Mouse (Mus musculus) kidney, embryonic 14.5 days (tissue): ENCODE results near the gene Gm32742. TPM values are rescaled to one million over a fixed set of nuclear protein-coding genes. Genes with fewer than 3 reads are reported as not detected.
"Not testable (repeated sequence)": the region's sequence is repeated elsewhere in the genome, so short reads cannot be mapped to it uniquely, and the experiment has no call there.

ENCODE experiments used
- ATAC-seq: fragments of 200-750 bp; cut with Nextera tagmentation; 2 replicates; pipeline ENCODE4 v1.8.0; 2017; ENCODE audit warnings: moderate number of reproducible peaks, mild to moderate bottlenecking, moderate TSS enrichment, moderate library complexity; ENCODE audit not compliant: low FRiP score, low TSS enrichment
- H3K27ac ChIP-seq: fragments of 300-500 bp; sonication (generic); 2 replicates; pipeline ENCODE4 v1.5.1; 2014; ENCODE audit warnings: low read depth, mild to moderate bottlenecking, low read length, moderate library complexity, mixed read lengths
- H3K27me3 ChIP-seq: fragments of 300-500 bp; sonication (generic); 2 replicates; pipeline ENCODE4 v1.6.1; 2014; ENCODE audit warnings: mild to moderate bottlenecking, low read length; ENCODE audit not compliant: control insufficient read depth, insufficient read depth
- H3K36me3 ChIP-seq: fragments of 300-500 bp; sonication (generic); 2 replicates; pipeline ENCODE4 v1.6.1; 2014; ENCODE audit warnings: low read length, mixed read lengths; ENCODE audit not compliant: control insufficient read depth, insufficient read depth
- H3K4me1 ChIP-seq: fragments of 300-500 bp; sonication (generic); 2 replicates; pipeline ENCODE4 v1.6.1; 2014; ENCODE audit warnings: low read length, mixed read lengths; ENCODE audit not compliant: control insufficient read depth, insufficient read depth
- H3K4me2 ChIP-seq: fragments of 300-500 bp; sonication (generic); replicated peaks from 2 replicates; pipeline ENCODE4 v1.6.1; 2014; ENCODE audit warnings: low read depth, mild to moderate bottlenecking, low read length
- H3K4me3 ChIP-seq: fragments of 300-500 bp; sonication (generic); 2 replicates; pipeline ENCODE4 v1.5.1; 2014; ENCODE audit warnings: mild to moderate bottlenecking, low read length
- H3K9ac ChIP-seq: fragments of 300-500 bp; sonication (generic); 2 replicates; pipeline ENCODE4 v1.6.1; 2014; ENCODE audit warnings: low read depth, mild to moderate bottlenecking, low read length, moderate library complexity
- H3K9me3 ChIP-seq: fragments of 300-500 bp; sonication (generic); 2 replicates; pipeline ENCODE4 v1.6.1; 2016; ENCODE audit warnings: low read length; ENCODE audit not compliant: control insufficient read depth
- WGBS: fragments of 180-500 bp; shearing (Covaris S2); extraction: QIAGEN DNeasy Blood & Tissue Kit; methylation state at CpG from one replicate; pipeline ENCODE4 v1.1.7; 2014; 5-methylcytosine and 5-hydroxymethylcytosine counted together
- polyA plus RNA-seq: library from polyadenylated mRNA; unstranded; fragments of >200 nt; fragmentation: Nextera tagmentation; extraction: Ambion mirVana; gene quantifications from 2 replicates; pipeline ENCODE4 v1.2.1, GENCODE M21; 2014

The Gm32742 gene
- polyA plus RNA-seq, 1 experiment from 2014 or later, result not detected

- not testable (repeated sequence) for H3K4me2 ChIP-seq, H3K4me3 ChIP-seq, H3K27me3 ChIP-seq, ATAC-seq, H3K4me1 ChIP-seq, H3K9me3 ChIP-seq, H3K36me3 ChIP-seq, H3K9ac ChIP-seq, H3K27ac ChIP-seq
- 82% methylated on average over 1 of the region's 1 CpGs for WGBS
Measured at GRCm38 (mm10) chr9:51139401-51139800, 25.9 kb downstream of the Gm32742 start.

- no peak overlapping the region for H3K27ac ChIP-seq
- WGBS, result 91% methylated on average over 1 of the region's 1 CpGs
- no peak for ATAC-seq
- H3K4me2 ChIP-seq, result no peak overlapping the region
- H3K9ac ChIP-seq, result no peak overlapping the region
- H3K4me1 ChIP-seq, result no peaks in the 10 kb centered on the region
- no peaks in the 10 kb centered on the region for H3K36me3 ChIP-seq
- no peaks in the 10 kb centered on the region for H3K9me3 ChIP-seq
- H3K4me3 ChIP-seq, result no peak overlapping the region
- no peaks in the 10 kb centered on the region for H3K27me3 ChIP-seq
Measured at GRCm38 (mm10) chr9:51138301-51138700, 27.0 kb downstream of the Gm32742 start.

GRCm38 (mm10) chr9:51137836-51138235, 27.5 kb downstream of the Gm32742 start:
- H3K27me3 ChIP-seq, result no peaks in the 10 kb centered on the region
- no peaks in the 10 kb centered on the region for H3K9me3 ChIP-seq
- H3K9ac ChIP-seq, result no peak overlapping the region
- H3K36me3 ChIP-seq, result no peaks in the 10 kb centered on the region
- H3K4me2 ChIP-seq, result no peak overlapping the region
- no peak overlapping the region for H3K27ac ChIP-seq
- 89% methylated on average over 1 of the region's 1 CpGs for WGBS
- no peaks in the 10 kb centered on the region for H3K4me1 ChIP-seq
- no peak overlapping the region for H3K4me3 ChIP-seq
- ATAC-seq, result no peak

- Histone ChIP-seq H3K27me3 (no peaks in the 10 kb centered on the region), H3K4me2 (no peak overlapping the region), H3K4me1 (no peaks in the 10 kb centered on the region), H3K9me3 (no peaks in the 10 kb centered on the region), H3K36me3 (no peaks in the 10 kb centered on the region), H3K4me3 (no peak overlapping the region), H3K27ac (no peak overlapping the region), H3K9ac (no peak overlapping the region)
- 84% methylated on average over 4 of the region's 4 CpGs for WGBS
- no peak for ATAC-seq
Measured at GRCm38 (mm10) chr9:51137432-51137831, 27.9 kb downstream of the Gm32742 start.

- Histone ChIP-seq H3K27ac (no peak overlapping the region), H3K36me3 (no peaks in the 10 kb centered on the region), H3K4me1 (no peaks in the 10 kb centered on the region), H3K9me3 (no peaks in the 10 kb centered on the region), H3K4me2 (no peak overlapping the region), H3K27me3 (no peaks in the 10 kb centered on the region), H3K9ac (no peak overlapping the region), H3K4me3 (no peak overlapping the region)
- WGBS, result 67% methylated on average over 3 of the region's 3 CpGs
- ATAC-seq, result no peak
Measured at GRCm38 (mm10) chr9:51136985-51137384, 28.3 kb downstream of the Gm32742 start.

- H3K4me2 ChIP-seq, result no peak overlapping the region
- H3K27ac ChIP-seq, result no peak overlapping the region
- H3K36me3 ChIP-seq, result no peaks in the 10 kb centered on the region
- 75% methylated on average over 4 of the region's 4 CpGs for WGBS
- no peak for ATAC-seq
- H3K4me3 ChIP-seq, result no peak overlapping the region
- no peaks in the 10 kb centered on the region for H3K9me3 ChIP-seq
- no peaks in the 10 kb centered on the region for H3K27me3 ChIP-seq
- H3K9ac ChIP-seq, result no peak overlapping the region
- H3K4me1 ChIP-seq, result no peaks in the 10 kb centered on the region
Measured at GRCm38 (mm10) chr9:51114767-51115166, 50.5 kb downstream of the Gm32742 start.

- 72% methylated on average over 2 of the region's 2 CpGs for WGBS
- Histone ChIP-seq H3K9me3 (no peaks in the 10 kb centered on the region), H3K4me1 (peaks cover 6% of the 10 kb centered on the region; the same call in 1 of the 2 replicates), H3K4me3 (no peak overlapping the region), H3K27ac (no peak overlapping the region), H3K4me2 (no peak overlapping the region), H3K9ac (no peak overlapping the region), H3K36me3 (no peaks in the 10 kb centered on the region), H3K27me3 (no peaks in the 10 kb centered on the region)
- no peak for ATAC-seq
Measured at GRCm38 (mm10) chr9:51105751-51106150, 59.6 kb downstream of the Gm32742 start.

- Histone ChIP-seq H3K36me3 (no peaks in the 10 kb centered on the region), H3K4me2 (peak overlapping the region; percentile 100), H3K4me3 (peak overlapping the region; percentile 56), H3K4me1 (peaks cover 6% of the 10 kb centered on the region; the same call in 1 of the 2 replicates), H3K9me3 (no peaks in the 10 kb centered on the region), H3K27ac (no peak overlapping the region), H3K27me3 (no peaks in the 10 kb centered on the region), H3K9ac (peak overlapping the region; percentile 67)
- 12% methylated on average over 30 of the region's 30 CpGs for WGBS
- ATAC-seq, result peak; percentile 79
Measured at GRCm38 (mm10) chr9:51103808-51104514, 61.4 kb downstream of the Gm32742 start.

- peak overlapping the region; percentile 100 for H3K4me2 ChIP-seq
- peak overlapping the region; percentile 67 for H3K9ac ChIP-seq
- H3K4me1 ChIP-seq, result peaks cover 6% of the 10 kb centered on the region; the same call in 1 of the 2 replicates
- H3K27ac ChIP-seq, result no peak overlapping the region
- no peaks in the 10 kb centered on the region for H3K9me3 ChIP-seq
- H3K36me3 ChIP-seq, result no peaks in the 10 kb centered on the region
- no peaks in the 10 kb centered on the region for H3K27me3 ChIP-seq
- ATAC-seq, result peak; percentile 77
- peak overlapping the region; percentile 56 for H3K4me3 ChIP-seq
- WGBS, result 2% methylated on average over 43 of the region's 44 CpGs
Measured at GRCm38 (mm10) chr9:51102963-51103807, 62.1 kb downstream of the Gm32742 start.
